Mouse (Mus musculus): ENCODE measurements around the gene Rnf208.
A peak's percentile ranks its signal among the peaks of the same experiment; 100 is the strongest.

The Rnf208 gene

GRCm38 (mm10) chr2:25224766-25225752 lies 17.0 kb upstream of the Rnf208 start:
- DNase-seq: peak; percentile 100

- peak; percentile 37 for DNase-seq
Measured at GRCm38 (mm10) chr2:25225811-25226379, 16.2 kb upstream of the Rnf208 start.

- peak; percentile 28 for DNase-seq
Measured at GRCm38 (mm10) chr2:25226864-25227263, 15.2 kb upstream of the Rnf208 start.

- peak; percentile 20 for DNase-seq
Measured at GRCm38 (mm10) chr2:25227406-25227805, 14.6 kb upstream of the Rnf208 start.

- peak; percentile 96 for DNase-seq
Measured at GRCm38 (mm10) chr2:25228431-25228889, 13.6 kb upstream of the Rnf208 start.

- no peak for DNase-seq
Measured at GRCm38 (mm10) chr2:25228995-25229530, 13.0 kb upstream of the Rnf208 start.

- no peak for DNase-seq
Measured at GRCm38 (mm10) chr2:25229582-25229981, 12.5 kb upstream of the Rnf208 start.

GRCm38 (mm10) chr2:25230581-25230980 lies 11.5 kb upstream of the Rnf208 start:
- no peak for DNase-seq

GRCm38 (mm10) chr2:25231038-25231437 lies 11.0 kb upstream of the Rnf208 start:
- no peak for DNase-seq

- DNase-seq: no peak
Measured at GRCm38 (mm10) chr2:25233421-25233820, 8.6 kb upstream of the Rnf208 start.

- peak; percentile 66 for DNase-seq
Measured at GRCm38 (mm10) chr2:25234050-25234449, 8.0 kb upstream of the Rnf208 start, which contains the start of gene Slc34a3. TSS of gene Slc34a3 (minus strand) at chr2:25234364.

GRCm38 (mm10) chr2:25234551-25235220 lies 7.4 kb upstream of the Rnf208 start:
- peak; percentile 83 for DNase-seq

GRCm38 (mm10) chr2:25236614-25237013 lies 5.4 kb upstream of the Rnf208 start, which contains the start of gene Rnf224:
TSS of gene Rnf224 (minus strand) at chr2:25236787.
- DNase-seq: no peak

- DNase-seq: peak; percentile 78
Measured at GRCm38 (mm10) chr2:25237522-25237921, 4.5 kb upstream of the Rnf208 start.

- no peak for DNase-seq
Measured at GRCm38 (mm10) chr2:25238106-25238505, 3.9 kb upstream of the Rnf208 start.

GRCm38 (mm10) chr2:25239766-25240165 lies 2.3 kb upstream of the Rnf208 start:
- DNase-seq: no peak

- no peak for DNase-seq
Measured at GRCm38 (mm10) chr2:25240310-25240709, 1.7 kb upstream of the Rnf208 start.

- DNase-seq: peak; percentile 90
Measured at GRCm38 (mm10) chr2:25240723-25241437, 1.2 kb upstream of the Rnf208 start.

GRCm38 (mm10) chr2:25241438-25241775 lies 648 bp upstream of the Rnf208 start:
- no peak for DNase-seq

- DNase-seq: no peak
Measured at GRCm38 (mm10) chr2:25243342-25243741, 1.3 kb downstream of the Rnf208 start.

- DNase-seq: peak; percentile 52
Measured at GRCm38 (mm10) chr2:25244144-25244543, 2.1 kb downstream of the Rnf208 start.

Measured in kidney, adult 9 months (tissue).